Mouse (Mus musculus) CH12.LX (cell line): ENCODE data around the gene Gnai1.

Experiments
- CTCF ChIP-seq, 2 experiments: IDR thresholded peaks in 1 of 2; conservative IDR thresholded peaks in 1 of 2; 2 replicates each; pipeline ENCODE4 v1.5.1; 2011 to 2012; ENCODE audit warnings: low read depth in 2 of 2, low read length in 2 of 2, improper control_type of control experiment in 1 of 2, inconsistent platforms in 1 of 2, mild to moderate bottlenecking in 1 of 2, moderate library complexity in 1 of 2
- ELF1 ChIP-seq: IDR thresholded peaks from 2 replicates; pipeline ENCODE4 v1.6.1; 2014; ENCODE audit warnings: low read depth, mild to moderate bottlenecking, inconsistent platforms, low read length, improper control_type of control experiment
- MAX ChIP-seq: IDR thresholded peaks from 2 replicates; pipeline ENCODE4 v1.6.1; 2011; ENCODE audit warnings: low read length, improper control_type of control experiment
- POLR2A ChIP-seq: IDR thresholded peaks from 2 replicates; pipeline ENCODE4 v1.6.1; 2011; ENCODE audit warnings: low read depth, mild to moderate bottlenecking, improper control_type of control experiment, low read length
- RCOR1 ChIP-seq: conservative IDR thresholded peaks from 2 replicates; pipeline ENCODE4 v1.6.1; 2012; ENCODE audit warnings: low read depth, mild to moderate bottlenecking, inconsistent platforms, low read length, improper control_type of control experiment
- SMC3 ChIP-seq: IDR thresholded peaks from 2 replicates; pipeline ENCODE4 v1.6.1; 2011; ENCODE audit warnings: low read depth, low read length, improper control_type of control experiment
- TCF12 ChIP-seq: IDR thresholded peaks from 2 replicates; pipeline ENCODE4 v1.6.1; 2014; ENCODE audit warnings: low read depth, mild to moderate bottlenecking, inconsistent platforms, low read length, improper control_type of control experiment
- USF2 ChIP-seq: conservative IDR thresholded peaks from 2 replicates; pipeline ENCODE4 v1.6.1; 2011; ENCODE audit warnings: low read depth, low read length, improper control_type of control experiment

DNA sequence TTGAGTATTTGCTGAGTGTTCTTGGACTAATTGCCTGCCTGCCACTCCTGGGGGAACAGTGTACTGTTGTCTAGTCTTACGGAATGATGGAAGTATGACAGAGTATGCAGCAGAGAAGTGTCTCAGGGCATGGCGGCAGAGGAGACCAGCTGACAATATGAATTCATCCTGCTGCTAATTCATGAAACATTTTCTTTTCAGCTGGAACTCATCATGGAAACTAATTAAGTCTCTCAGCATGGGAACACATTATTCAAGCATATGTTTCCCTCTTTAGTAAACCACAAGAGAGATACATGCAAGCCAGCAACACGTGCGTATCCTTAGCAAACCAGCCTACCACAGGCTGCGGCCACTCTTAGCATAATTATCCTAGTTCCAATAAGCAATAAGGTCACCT lies 67.4 kb downstream of the Gnai1 start:
- TF ChIP-seq CTCF (conservative IDR thresholded peaks at IDR 0.05 in 1 of 2, IDR thresholded peaks at IDR 0.05 in 1 of 2; ENCODE audit: low read depth in 2 of 2, low read length in 2 of 2): no peak
- no peak for TF ChIP-seq ELF1
- TF ChIP-seq POLR2A: no peak
- no peak for TF ChIP-seq RCOR1
- TF ChIP-seq TCF12: no peak
- TF ChIP-seq SMC3: no peak
- no peak for TF ChIP-seq USF2
- no peak for TF ChIP-seq MAX
